Mouse (Mus musculus): Measurements from ENCODE around the gene Dpf2.
A peak's percentile ranks its signal among the peaks of the same experiment; 100 is the strongest.

The Dpf2 gene

DNA sequence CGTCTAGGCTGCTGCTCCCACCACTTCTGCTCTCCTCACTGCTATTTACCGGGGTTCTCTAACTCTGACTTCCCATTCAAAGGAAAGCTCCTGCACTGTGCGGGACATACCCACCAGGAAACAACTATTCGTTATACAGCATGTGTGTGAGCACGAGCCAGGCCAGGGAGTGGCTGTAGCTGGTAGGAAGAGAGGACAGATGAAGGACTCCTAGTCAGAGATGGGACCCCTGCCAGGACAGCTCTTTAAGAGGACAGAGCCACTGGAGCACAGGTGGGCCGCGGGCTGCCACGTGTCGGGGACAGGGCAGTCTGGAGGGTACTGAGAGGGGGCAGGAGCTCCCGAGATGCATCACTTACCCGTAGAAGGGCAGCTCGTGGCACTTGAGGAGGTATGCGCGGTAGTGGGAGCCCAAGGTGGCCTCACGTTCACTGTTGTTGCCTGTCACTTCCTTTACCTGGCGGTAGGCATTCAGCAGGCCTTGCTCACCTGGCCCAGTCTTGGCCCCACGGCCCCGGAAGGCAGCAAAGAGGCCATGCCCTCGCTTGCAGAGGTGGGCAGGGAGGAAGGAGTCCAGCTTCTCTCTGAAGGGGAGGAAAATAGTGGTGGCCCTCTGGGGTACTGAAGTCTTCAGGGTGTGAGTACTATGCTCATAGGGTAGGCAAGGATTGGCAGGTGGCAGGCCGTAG lies 48.0 kb downstream of the Dpf2 start:
- no peak for DNase-seq (ENCODE audit: low read depth, low spot score)

- no peak for DNase-seq (ENCODE audit: low read depth, low spot score)
These were observed 49.0 kb downstream of the Dpf2 start for GRCm38 (mm10) chr19:5863776-5864175.

DNA sequence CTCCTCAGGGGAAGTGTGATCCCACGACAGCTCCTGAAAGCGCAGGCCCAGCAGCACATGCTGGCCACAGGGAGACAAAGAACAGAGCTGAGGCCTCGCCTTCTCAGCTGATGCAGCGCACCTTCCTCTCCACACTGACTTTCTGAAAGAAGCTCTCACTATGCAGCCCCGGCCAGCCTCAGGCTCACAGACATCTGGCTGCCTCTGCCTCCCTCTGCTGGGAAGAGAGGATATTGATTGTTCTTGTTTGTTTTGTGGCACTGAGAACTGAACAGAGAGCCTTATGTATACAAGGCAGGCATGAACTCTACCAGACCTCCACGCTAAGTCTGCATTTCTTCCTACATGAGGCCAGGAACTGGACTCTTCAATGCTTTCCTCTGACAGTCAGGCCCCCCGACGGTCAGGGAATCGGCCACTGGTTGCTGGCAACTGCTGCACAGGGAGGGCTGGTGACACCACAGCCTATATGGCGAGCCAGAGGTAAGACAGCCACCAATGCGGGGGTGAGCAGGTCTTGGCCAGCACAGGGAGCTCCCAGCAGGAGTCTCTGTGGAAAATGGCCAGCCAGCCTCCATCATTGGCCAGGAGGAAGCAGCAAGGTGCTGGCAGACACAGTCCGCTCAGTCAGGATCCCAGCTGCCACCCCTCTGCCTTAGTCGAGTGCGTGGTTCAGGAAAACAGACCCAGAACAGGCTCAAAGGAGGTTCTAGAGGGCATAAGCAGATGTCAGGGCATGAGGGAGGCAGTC lies 50.3 kb downstream of the Dpf2 start:
- DNase-seq (ENCODE audit: low read depth, low spot score) = no peak

- no peak for DNase-seq (ENCODE audit: low read depth, low spot score)
These were observed 56.2 kb downstream of the Dpf2 start for GRCm38 (mm10) chr19:5856604-5857003.

DNA sequence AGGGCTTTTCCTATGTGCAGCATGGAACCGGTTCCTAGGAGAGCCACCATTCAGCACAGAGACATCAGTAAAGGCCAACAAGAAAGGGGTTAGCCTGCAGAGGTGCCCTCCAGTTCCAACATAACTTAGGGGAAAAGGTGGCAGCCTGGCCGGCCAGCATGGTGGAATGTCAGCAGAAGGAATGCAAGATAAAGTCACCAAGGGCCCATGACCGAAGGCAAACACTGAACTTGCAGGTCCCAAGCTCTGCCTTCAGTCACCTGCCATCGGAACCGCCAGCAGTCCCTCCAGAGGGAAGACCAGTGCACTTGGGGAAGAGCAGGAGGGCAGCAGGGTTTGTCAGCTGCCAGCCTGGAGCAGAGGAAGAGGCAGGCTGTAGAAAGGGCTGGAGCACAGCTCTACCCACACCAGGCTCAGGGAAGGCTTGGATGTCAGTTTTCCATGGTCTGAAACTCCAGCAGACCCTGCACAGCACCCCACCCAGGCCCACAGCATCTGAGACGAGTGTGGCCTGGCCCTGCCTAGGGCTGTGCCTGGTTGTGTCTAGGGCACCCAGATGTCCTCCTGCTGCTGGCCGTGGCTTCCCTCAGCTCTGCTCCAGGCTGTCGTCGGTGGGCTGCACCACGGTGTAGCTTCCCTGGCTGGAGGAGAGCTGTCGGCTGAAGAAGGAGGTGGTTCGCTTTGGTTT lies 60.6 kb downstream of the Dpf2 start:
- DNase-seq (ENCODE audit: low read depth, low spot score) = no peak

DNA sequence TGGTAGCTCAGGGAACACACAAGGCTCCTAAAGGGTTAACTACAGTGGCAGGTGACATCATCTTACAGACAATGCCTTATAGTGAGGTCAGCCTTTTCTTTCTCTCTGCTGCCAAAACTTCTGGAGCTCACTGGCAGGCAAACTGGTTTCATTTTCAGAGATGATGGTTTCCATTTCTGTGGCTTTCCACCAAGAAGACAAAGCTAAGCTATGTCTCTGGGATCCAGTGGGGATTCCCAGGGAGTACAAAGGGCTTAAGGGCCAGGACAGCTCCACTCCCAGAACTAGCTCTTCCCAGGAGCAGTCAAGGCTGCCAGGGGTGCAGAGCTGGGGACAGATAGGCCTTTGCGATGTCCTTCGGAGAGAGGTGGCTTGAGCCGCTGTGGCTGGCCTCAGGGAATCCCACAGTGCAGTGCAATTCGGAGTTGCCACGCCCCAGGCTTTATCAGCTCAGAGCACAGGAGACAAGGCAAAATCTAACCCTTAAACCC lies 61.3 kb downstream of the Dpf2 start:
- no peak for DNase-seq (ENCODE audit: low read depth, low spot score)

GRCm38 (mm10) chr19:5850860-5851259 lies 62.0 kb downstream of the Dpf2 start:
- DNase-seq (ENCODE audit: low read depth, low spot score) = no peak

- DNase-seq (ENCODE audit: low read depth, low spot score) = peak; percentile 73
These were observed 62.8 kb downstream of the Dpf2 start for GRCm38 (mm10) chr19:5849843-5850527.

GRCm38 (mm10) chr19:5848826-5849672 lies 63.8 kb downstream of the Dpf2 start:
- DNase-seq (ENCODE audit: low read depth, low spot score) = no peak

GRCm38 (mm10) chr19:5848032-5848825 lies 64.6 kb downstream of the Dpf2 start:
- no peak for DNase-seq (ENCODE audit: low read depth, low spot score)

- no peak for DNase-seq (ENCODE audit: low read depth, low spot score)
These were observed 65.5 kb downstream of the Dpf2 start for GRCm38 (mm10) chr19:5847306-5847796.

DNA sequence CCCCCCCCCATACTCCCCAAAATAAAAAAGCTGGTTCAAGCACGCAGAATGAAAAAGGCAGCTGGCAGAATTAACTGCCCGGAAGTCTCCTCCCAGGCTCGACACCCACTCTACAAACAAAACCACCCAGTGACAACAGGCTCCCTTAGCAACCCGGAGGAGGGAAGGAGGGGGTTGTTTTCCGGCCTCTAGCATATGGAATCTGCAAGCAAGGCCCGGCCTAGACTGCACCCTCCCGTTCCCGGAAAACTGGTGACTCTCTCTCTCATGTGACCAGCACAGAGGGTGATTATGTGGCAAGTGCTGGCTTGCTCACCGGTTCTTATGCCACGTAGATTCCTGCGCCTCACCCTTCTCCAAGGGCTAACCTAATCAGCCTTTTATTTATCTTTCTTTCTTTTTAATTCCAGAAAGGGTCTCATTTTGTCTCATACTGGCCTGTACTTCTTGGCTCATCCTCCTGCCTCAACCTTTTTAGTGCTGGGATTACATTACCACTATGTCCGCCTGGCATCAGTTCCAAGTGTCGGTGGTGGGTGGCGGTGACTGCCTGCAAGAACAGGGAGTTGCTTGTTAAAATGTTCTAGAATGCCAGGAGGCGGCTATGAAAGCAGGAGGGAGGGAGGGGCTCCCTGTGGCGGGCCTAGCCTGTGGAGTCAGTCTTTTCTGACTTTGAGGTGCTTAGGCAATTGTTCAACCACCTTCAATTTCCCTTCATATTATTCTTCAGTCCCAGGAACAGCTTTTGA lies 66.1 kb downstream of the Dpf2 start:
- DNase-seq (ENCODE audit: low read depth, low spot score) = peak; percentile 73

Data from retina, postnatal 7 days (tissue).